Mouse (Mus musculus) embryonic fibroblast, embryonic 13.5 days (primary cell): ENCODE results near the gene Phgdh.

Source experiments
- CTCF ChIP-seq: IDR thresholded peaks from 2 replicates; pipeline ENCODE4 v1.5.1; 2011; ENCODE audit warnings: mild to moderate bottlenecking, control low read depth, low read length, moderate library complexity, borderline replicate concordance; ENCODE audit not compliant: insufficient read depth
- POLR2A ChIP-seq: IDR thresholded peaks from 2 replicates; pipeline ENCODE4 v1.6.1; 2011; ENCODE audit warnings: low read depth, mild to moderate bottlenecking, control low read depth, low read length, moderate library complexity

DNA sequence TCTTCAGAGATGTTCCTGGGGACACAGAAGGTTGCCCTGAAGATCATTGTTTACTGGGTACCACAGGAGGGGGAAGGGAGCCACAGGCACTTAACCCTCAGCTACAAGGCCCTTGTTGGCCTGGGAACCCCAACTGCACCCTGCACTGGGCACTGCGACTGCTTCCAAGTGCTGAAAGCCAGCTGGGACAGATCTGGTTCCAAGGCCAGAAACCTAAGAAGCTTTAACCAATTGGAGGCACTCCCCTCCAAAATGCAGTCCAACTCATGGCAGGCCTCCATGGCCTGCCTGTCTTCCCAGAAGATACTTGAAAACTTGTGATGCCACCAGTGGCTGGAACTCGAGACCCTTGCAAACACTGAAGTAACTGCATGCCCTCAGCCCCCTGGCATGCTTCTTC, 24.6 kb downstream of the Phgdh start:
- TF ChIP-seq CTCF (no peak), POLR2A (no peak)
